Mouse (Mus musculus) liver, postnatal 0 days (tissue): ENCODE measurements at regions not wholly inside any gene's neighbourhood (a gene's known extent, or its start where the extent isn't known, plus 50 kb on each side); places are given as distances from the start of the nearest gene placed in this dataset.

ENCODE experiments used
- ATAC-seq: fragments of 200-750 bp; cut with Nextera tagmentation; 2 replicates; pipeline ENCODE4 v1.8.0; 2017; ENCODE audit warnings: mild to moderate bottlenecking, moderate library complexity
- DNase-seq: peaks from one replicate; pipeline ENCODE4 v3.0.0-alpha.2; 2016
- H3K27ac ChIP-seq: fragments of 300-500 bp; sonication (generic); 2 replicates; pipeline ENCODE4 v1.5.1; 2014; ENCODE audit warnings: antibody characterized with exemption, moderate library complexity, mild to moderate bottlenecking, low read depth
- H3K27me3 ChIP-seq: fragments of 300-500 bp; sonication (generic); 2 replicates; pipeline ENCODE4 v1.6.1; 2014; ENCODE audit warnings: low read length, control low read depth, mixed read lengths; ENCODE audit not compliant: insufficient read depth
- H3K36me3 ChIP-seq: fragments of 300-500 bp; sonication (generic); replicated peaks from 2 replicates; pipeline ENCODE4 v1.6.1; 2014; ENCODE audit warnings: mild to moderate bottlenecking, control low read depth, low read length, moderate library complexity, mixed read lengths; ENCODE audit not compliant: insufficient read depth
- H3K4me1 ChIP-seq: fragments of 300-500 bp; sonication (generic); 2 replicates; pipeline ENCODE4 v1.6.1; 2014; ENCODE audit warnings: antibody characterized with exemption, mild to moderate bottlenecking, control low read depth; ENCODE audit not compliant: insufficient read depth
- H3K4me2 ChIP-seq: fragments of 300-500 bp; sonication (generic); 2 replicates; pipeline ENCODE4 v1.6.1; 2014; ENCODE audit warnings: low read depth, mild to moderate bottlenecking, low read length, moderate library complexity, mixed read lengths
- H3K4me3 ChIP-seq: fragments of 300-500 bp; sonication (generic); 2 replicates; pipeline ENCODE4 v1.5.1; 2014; ENCODE audit warnings: low read depth, low read length
- H3K9ac ChIP-seq: fragments of 300-500 bp; sonication (generic); replicated peaks from 2 replicates; pipeline ENCODE4 v1.6.1; 2014; ENCODE audit warnings: mild to moderate bottlenecking, moderate library complexity
- H3K9me3 ChIP-seq: fragments of 300-500 bp; sonication (generic); 2 replicates; pipeline ENCODE4 v1.6.1; 2016; ENCODE audit warnings: mild to moderate bottlenecking, control low read depth, low read length, mixed read lengths
- CTCF ChIP-seq: sonication (generic); IDR thresholded peaks from 2 replicates; pipeline ENCODE4 v1.5.1; 2016; ENCODE audit warnings: antibody characterized with exemption, low read depth
- EP300 ChIP-seq: IDR thresholded peaks from 2 replicates; pipeline ENCODE4 v1.6.1; 2016; ENCODE audit warnings: antibody characterized with exemption, low read depth, mild to moderate bottlenecking
- WGBS: fragments of 180-500 bp; shearing (Covaris S2); extraction: QIAGEN DNeasy Blood & Tissue Kit; methylation state at CpG from one replicate; pipeline ENCODE4 v1.1.7; 2014; ENCODE audit not compliant: insufficient replicate concordance; 5-methylcytosine and 5-hydroxymethylcytosine counted together

DNA sequence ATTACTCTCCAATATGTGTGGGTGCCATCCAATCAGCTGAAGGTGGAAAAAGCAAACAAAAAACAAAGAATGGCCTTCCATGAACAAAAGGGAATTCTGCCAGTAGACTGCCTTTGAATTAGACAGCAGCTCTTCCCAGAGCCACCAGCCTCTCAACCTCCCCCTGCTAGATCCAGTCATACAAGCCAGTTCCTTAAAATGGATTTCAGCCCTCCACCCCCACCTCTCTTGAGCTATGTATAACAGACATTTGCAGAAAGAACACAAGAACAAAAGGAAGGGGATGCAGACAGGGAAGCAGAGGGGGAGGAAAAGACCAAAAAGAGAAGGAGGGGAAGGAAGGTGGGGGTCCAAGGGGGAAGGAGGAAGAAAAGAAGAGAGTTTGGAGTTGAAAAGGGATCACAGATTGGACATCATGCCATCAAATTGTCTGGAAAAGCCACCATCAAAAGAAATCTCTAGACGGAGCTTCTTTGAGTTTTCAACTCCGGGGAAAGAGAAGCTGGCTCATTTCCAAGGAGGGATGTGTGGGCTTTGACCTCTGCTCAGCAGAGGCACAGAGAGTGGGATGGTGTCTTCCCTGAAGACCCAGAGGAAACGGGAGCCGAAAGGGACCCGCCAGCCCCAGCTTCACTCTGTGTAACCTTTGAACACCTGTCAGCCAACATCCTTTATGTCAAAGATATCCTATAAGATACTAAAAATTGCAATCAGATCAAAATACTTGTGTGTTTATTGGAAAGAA is 114.8 kb downstream of the Dhrs2 start:
- WGBS = 61% methylated on average over 5 of the region's 5 CpGs
- H3K4me1 ChIP-seq = no peaks in the 10 kb centered on the region
- H3K27me3 ChIP-seq = no peaks in the 10 kb centered on the region
- no peak overlapping the region for H3K9ac ChIP-seq
- H3K9me3 ChIP-seq = no peaks in the 10 kb centered on the region
- H3K27ac ChIP-seq = no peak overlapping the region
- no peaks in the 10 kb centered on the region for H3K36me3 ChIP-seq
- no peak for TF ChIP-seq EP300
- no peak for TF ChIP-seq CTCF
- no peak overlapping the region for H3K4me3 ChIP-seq
- H3K4me2 ChIP-seq = no peak overlapping the region
- DNase-seq = no peak
- no peak for ATAC-seq

DNA sequence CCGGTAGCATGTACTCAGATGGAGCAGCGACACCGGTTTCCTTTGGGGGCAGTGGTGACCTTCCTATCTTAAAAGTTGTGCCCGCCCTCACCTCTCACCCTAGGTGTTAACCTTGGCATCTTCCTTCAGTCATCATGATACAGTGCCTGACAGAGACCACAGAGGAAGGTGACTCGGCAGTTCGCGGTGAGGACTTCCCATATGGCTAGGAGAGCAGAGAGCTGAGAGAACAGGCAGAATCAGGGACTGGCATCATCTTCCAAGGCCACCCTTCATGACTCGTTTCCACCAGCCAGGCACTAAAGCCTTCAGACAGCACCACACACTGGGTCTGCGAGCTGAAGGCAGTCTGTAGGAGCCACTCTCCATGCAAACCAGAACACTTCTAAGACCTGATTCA is 116.2 kb downstream of the Dhrs2 start:
- no peak for ATAC-seq
- Histone ChIP-seq H3K36me3 (no peaks in the 10 kb centered on the region), H3K27me3 (no peaks in the 10 kb centered on the region), H3K9me3 (no peaks in the 10 kb centered on the region), H3K4me2 (no peak overlapping the region), H3K4me3 (no peak overlapping the region), H3K9ac (no peak overlapping the region), H3K27ac (no peak overlapping the region), H3K4me1 (no peaks in the 10 kb centered on the region)
- no peak for DNase-seq
- TF ChIP-seq CTCF (no peak), EP300 (no peak)
- 30% methylated on average over 9 of the region's 9 CpGs for WGBS

DNA sequence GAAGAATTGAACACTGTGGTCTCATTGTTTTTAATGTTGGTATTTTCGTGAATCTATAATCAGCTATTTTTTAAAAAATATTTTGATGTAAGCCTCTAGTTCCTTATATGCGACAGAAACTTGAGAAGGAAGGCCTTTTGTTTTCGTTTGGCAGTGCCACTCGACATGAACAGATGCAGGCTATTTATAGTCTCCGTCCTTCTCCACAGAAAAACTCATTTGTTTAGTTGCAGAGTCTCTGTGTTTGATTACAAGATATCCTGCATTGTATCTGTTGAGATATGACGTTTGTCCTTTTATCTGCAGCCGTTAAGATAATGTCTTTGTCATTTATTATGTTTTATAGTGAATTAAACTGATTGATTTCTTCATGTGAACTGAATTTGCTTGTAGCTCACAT is 116.7 kb downstream of the Dhrs2 start:
- Histone ChIP-seq H3K27ac (no peak overlapping the region), H3K4me1 (no peaks in the 10 kb centered on the region), H3K36me3 (no peaks in the 10 kb centered on the region), H3K4me3 (no peak overlapping the region), H3K4me2 (no peak overlapping the region), H3K9me3 (no peaks in the 10 kb centered on the region), H3K27me3 (no peaks in the 10 kb centered on the region), H3K9ac (no peak overlapping the region)
- DNase-seq (no peak), ATAC-seq (no peak)
- TF ChIP-seq CTCF (no peak), EP300 (no peak)
- WGBS = 38% methylated on average over 7 of the region's 7 CpGs

DNA sequence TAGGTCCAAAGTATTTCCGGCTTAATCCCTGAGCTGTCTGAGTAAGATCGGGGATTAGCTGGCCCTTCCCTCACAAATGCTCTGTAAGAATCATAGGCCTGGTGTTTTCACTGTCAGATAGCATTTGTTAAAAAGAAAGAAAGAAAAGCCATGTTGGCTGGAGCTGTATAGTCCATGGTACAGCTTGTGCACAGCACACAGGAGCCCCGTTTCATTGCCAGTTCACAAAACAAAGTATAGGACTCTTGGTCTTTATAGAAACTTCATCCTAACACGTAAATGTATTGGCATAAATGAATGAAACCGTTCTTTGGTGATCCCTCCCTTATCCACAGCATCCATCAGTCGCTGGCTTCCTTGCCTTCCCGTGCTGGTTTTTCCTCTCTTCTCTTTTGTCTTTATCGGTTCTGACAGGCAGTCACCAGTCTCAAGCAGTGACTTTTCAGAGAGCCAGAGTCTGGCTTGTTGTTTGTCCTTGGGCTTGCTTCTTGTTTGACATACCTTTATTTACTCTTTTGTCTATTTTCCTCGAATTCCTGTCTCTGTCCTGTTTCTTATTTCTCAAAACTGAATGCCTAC is 117.3 kb downstream of the Dhrs2 start:
- H3K4me3 ChIP-seq = no peak overlapping the region
- no peak for DNase-seq
- no peaks in the 10 kb centered on the region for H3K36me3 ChIP-seq
- H3K4me2 ChIP-seq = no peak overlapping the region
- TF ChIP-seq EP300 (no peak), CTCF (no peak)
- no peak overlapping the region for H3K27ac ChIP-seq
- WGBS = 37% methylated on average over 9 of the region's 9 CpGs
- H3K9ac ChIP-seq = no peak overlapping the region
- H3K27me3 ChIP-seq = no peaks in the 10 kb centered on the region
- no peak for ATAC-seq
- H3K4me1 ChIP-seq = no peaks in the 10 kb centered on the region
- no peaks in the 10 kb centered on the region for H3K9me3 ChIP-seq

DNA sequence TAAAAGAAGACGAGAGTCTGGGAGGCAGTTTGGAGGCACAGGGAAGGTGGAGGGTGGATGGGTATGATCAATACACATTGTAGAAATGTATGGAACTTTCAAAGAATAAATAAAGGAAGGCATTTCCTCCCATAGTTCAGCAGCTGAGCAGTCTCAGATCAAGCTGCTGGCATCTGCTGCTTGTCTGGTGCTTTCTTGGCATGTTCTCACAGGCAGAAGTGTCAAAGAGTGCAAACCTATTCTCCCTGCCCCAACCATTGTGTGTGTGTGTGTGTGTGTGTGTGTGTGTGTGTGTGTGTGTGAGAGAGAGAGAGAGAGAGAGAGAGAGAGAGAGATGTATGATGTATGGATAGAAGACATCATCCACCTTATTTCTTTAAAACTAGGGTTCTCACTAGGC is 121.5 kb downstream of the Dhrs2 start:
- no peak overlapping the region for H3K27ac ChIP-seq

DNA sequence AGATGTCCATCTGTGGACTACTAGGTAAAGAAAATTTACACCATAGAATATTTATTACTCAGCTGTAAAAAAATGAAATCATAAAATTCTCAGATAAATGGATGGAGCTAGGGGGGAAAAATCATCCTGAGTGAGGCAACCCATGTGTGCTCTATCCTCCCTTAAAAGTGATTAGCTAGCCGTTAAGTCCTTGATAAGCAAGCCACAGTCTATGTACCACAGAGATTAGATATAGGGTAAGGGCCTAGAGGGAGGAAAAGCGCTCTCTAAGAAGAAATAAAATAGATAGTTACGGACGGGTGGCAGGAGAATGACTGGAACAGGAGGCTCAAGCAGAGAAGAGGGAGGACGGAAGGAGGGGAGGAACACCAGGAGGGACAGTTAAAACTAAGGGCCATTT is 122.1 kb downstream of the Dhrs2 start:
- Histone ChIP-seq H3K27ac (no peak overlapping the region), H3K4me1 (peaks cover 3% of the 10 kb centered on the region; the same call in 1 of the 2 replicates), H3K4me3 (no peak overlapping the region), H3K36me3 (no peaks in the 10 kb centered on the region), H3K27me3 (no peaks in the 10 kb centered on the region), H3K9me3 (no peaks in the 10 kb centered on the region), H3K4me2 (0 out of 2 replicates have a peak overlapping the region, but pooled peaks have one; percentile 1), H3K9ac (no peak overlapping the region)
- ATAC-seq (no peak), DNase-seq (no peak)
- TF ChIP-seq EP300 (peak; percentile 82), CTCF (no peak)
- WGBS = 36% methylated on average over 5 of the region's 5 CpGs

More for the DNA sequence above, 121.5 kb downstream of the Dhrs2 start:
- no peak for ATAC-seq
- no peaks in the 10 kb centered on the region for H3K36me3 ChIP-seq
- TF ChIP-seq CTCF = no peak
- TF ChIP-seq EP300 = no peak
- H3K4me2 ChIP-seq = no peak overlapping the region
- H3K9me3 ChIP-seq = no peaks in the 10 kb centered on the region
- no peak for DNase-seq
- peaks cover 3% of the 10 kb centered on the region; the same call in 1 of the 2 replicates for H3K4me1 ChIP-seq
- H3K4me3 ChIP-seq = no peak overlapping the region
- H3K27me3 ChIP-seq = no peaks in the 10 kb centered on the region
- 52% methylated on average over 1 of the region's 1 CpGs for WGBS
- H3K9ac ChIP-seq = no peak overlapping the region
